Mouse (Mus musculus) liver, embryonic 13.5 days (tissue): ENCODE measurements around the gene Ccdc172. TPM values are rescaled to one million over a fixed set of nuclear protein-coding genes. Genes with fewer than 3 reads are reported as not detected.

Source experiments
- ATAC-seq: fragments of 200-750 bp; cut with Nextera tagmentation; 2 replicates; pipeline ENCODE4 v1.8.0; 2017; ENCODE audit warnings: low read depth, mild to moderate bottlenecking, moderate number of reproducible peaks, moderate library complexity
- DNase-seq: peaks from one replicate; pipeline ENCODE4 v3.0.0; 2022
- H3K27ac ChIP-seq: fragments of 300-500 bp; sonication (generic); 2 replicates; pipeline ENCODE4 v1.5.1; 2015; ENCODE audit warnings: moderate library complexity, mild to moderate bottlenecking, inconsistent platforms
- H3K27me3 ChIP-seq: fragments of 300-500 bp; sonication (generic); 2 replicates; pipeline ENCODE4 v1.6.1; 2015; ENCODE audit warnings: mild to moderate bottlenecking, inconsistent platforms
- H3K36me3 ChIP-seq: fragments of 300-500 bp; sonication (generic); 2 replicates; pipeline ENCODE4 v1.6.1; 2015; ENCODE audit warnings: mild to moderate bottlenecking, inconsistent platforms
- H3K4me1 ChIP-seq: fragments of 300-500 bp; sonication (generic); replicated peaks from 2 replicates; pipeline ENCODE4 v1.6.1; 2015; ENCODE audit warnings: inconsistent platforms
- H3K4me2 ChIP-seq: fragments of 300-500 bp; sonication (generic); 2 replicates; pipeline ENCODE4 v1.6.1; 2015; ENCODE audit warnings: inconsistent platforms, mild to moderate bottlenecking, moderate library complexity
- H3K4me3 ChIP-seq: fragments of 300-500 bp; sonication (generic); replicated peaks from 2 replicates; pipeline ENCODE4 v1.5.1; 2015; ENCODE audit warnings: mild to moderate bottlenecking, inconsistent platforms
- H3K9ac ChIP-seq: fragments of 300-500 bp; sonication (generic); 2 replicates; pipeline ENCODE4 v1.6.1; 2015; ENCODE audit warnings: mild to moderate bottlenecking, inconsistent platforms
- H3K9me3 ChIP-seq: fragments of 300-500 bp; sonication (generic); replicated peaks from 2 replicates; pipeline ENCODE4 v1.6.1; 2016; ENCODE audit warnings: inconsistent platforms
- WGBS: fragments of 180-500 bp; shearing (Covaris S2); methylation state at CpG from one replicate; pipeline ENCODE4 v1.1.7; 2015; ENCODE audit not compliant: insufficient replicate concordance; 5-methylcytosine and 5-hydroxymethylcytosine counted together
- polyA plus RNA-seq: library from polyadenylated mRNA; unstranded; fragments of >200 nt; fragmentation: Nextera tagmentation; extraction: Ambion mirVana; gene quantifications from 2 replicates; pipeline ENCODE4 v1.2.1, GENCODE M21; 2015

Ccdc172 gene
- polyA plus RNA-seq, 1 experiment from 2014 or later: not detected

GRCm38 (mm10) chr19:58572429-58573071 lies 60.8 kb downstream of the Ccdc172 start:
- H3K27ac ChIP-seq: no peak overlapping the region
- ATAC-seq: no peak
- H3K4me2 ChIP-seq: no peak overlapping the region
- 49% methylated on average over 11 of the region's 11 CpGs for WGBS
- no peak overlapping the region for H3K4me3 ChIP-seq
- DNase-seq: no peak
- H3K4me1 ChIP-seq: no peaks in the 10 kb centered on the region
- H3K9me3 ChIP-seq: no peaks in the 10 kb centered on the region
- no peak overlapping the region for H3K9ac ChIP-seq
- H3K36me3 ChIP-seq: no peaks in the 10 kb centered on the region
- H3K27me3 ChIP-seq: no peaks in the 10 kb centered on the region

GRCm38 (mm10) chr19:58573072-58573438 lies 61.3 kb downstream of the Ccdc172 start:
- H3K4me2 ChIP-seq: no peak overlapping the region
- H3K27me3 ChIP-seq: no peaks in the 10 kb centered on the region
- H3K36me3 ChIP-seq: no peaks in the 10 kb centered on the region
- H3K4me1 ChIP-seq: no peaks in the 10 kb centered on the region
- no peak overlapping the region for H3K27ac ChIP-seq
- 60% methylated on average over 3 of the region's 3 CpGs for WGBS
- no peak overlapping the region for H3K9ac ChIP-seq
- H3K4me3 ChIP-seq: no peak overlapping the region
- ATAC-seq (no peak), DNase-seq (no peak)
- no peaks in the 10 kb centered on the region for H3K9me3 ChIP-seq

- DNase-seq (no peak), ATAC-seq (no peak)
- Histone ChIP-seq H3K27me3 (no peaks in the 10 kb centered on the region), H3K36me3 (no peaks in the 10 kb centered on the region), H3K4me2 (no peak overlapping the region), H3K4me3 (no peak overlapping the region), H3K9ac (no peak overlapping the region), H3K27ac (no peak overlapping the region), H3K4me1 (no peaks in the 10 kb centered on the region), H3K9me3 (no peaks in the 10 kb centered on the region)
- WGBS: 71% methylated on average over 7 of the region's 7 CpGs
These were observed 70.2 kb downstream of the Ccdc172 start for GRCm38 (mm10) chr19:58582018-58582417.

GRCm38 (mm10) chr19:58582956-58583355 lies 71.2 kb downstream of the Ccdc172 start:
- Histone ChIP-seq H3K9ac (no peak overlapping the region), H3K36me3 (no peaks in the 10 kb centered on the region), H3K9me3 (no peaks in the 10 kb centered on the region), H3K4me2 (no peak overlapping the region), H3K4me1 (no peaks in the 10 kb centered on the region), H3K27me3 (no peaks in the 10 kb centered on the region), H3K4me3 (no peak overlapping the region), H3K27ac (no peak overlapping the region)
- 65% methylated on average over 5 of the region's 5 CpGs for WGBS
- ATAC-seq: no peak
- DNase-seq: no peak

- H3K9ac ChIP-seq: no peak overlapping the region
- ATAC-seq: no peak
- no peak overlapping the region for H3K4me2 ChIP-seq
- DNase-seq: no peak
- no peak overlapping the region for H3K4me3 ChIP-seq
- H3K27ac ChIP-seq: no peak overlapping the region
- H3K9me3 ChIP-seq: no peaks in the 10 kb centered on the region
- H3K27me3 ChIP-seq: no peaks in the 10 kb centered on the region
- no peaks in the 10 kb centered on the region for H3K36me3 ChIP-seq
- WGBS: 38% methylated on average over 2 of the region's 2 CpGs
- H3K4me1 ChIP-seq: no peaks in the 10 kb centered on the region
These were observed 74.3 kb downstream of the Ccdc172 start for GRCm38 (mm10) chr19:58586046-58586445.

- 61% methylated on average over 6 of the region's 6 CpGs for WGBS
- Histone ChIP-seq H3K4me3 (no peak overlapping the region), H3K27ac (no peak overlapping the region), H3K9ac (no peak overlapping the region), H3K4me1 (no peaks in the 10 kb centered on the region), H3K27me3 (no peaks in the 10 kb centered on the region), H3K36me3 (no peaks in the 10 kb centered on the region), H3K9me3 (peaks cover 12% of the 10 kb centered on the region; the same call in 1 of the 2 replicates), H3K4me2 (no peak overlapping the region)
- ATAC-seq (no peak), DNase-seq (no peak)
These were observed 78.6 kb downstream of the Ccdc172 start for GRCm38 (mm10) chr19:58590251-58590936.

GRCm38 (mm10) chr19:58600381-58600780 lies 88.6 kb downstream of the Ccdc172 start:
- ATAC-seq: no peak
- Histone ChIP-seq H3K4me3 (no peak overlapping the region), H3K27ac (no peak overlapping the region), H3K9me3 (peaks cover 6% of the 10 kb centered on the region), H3K9ac (no peak overlapping the region), H3K36me3 (no peaks in the 10 kb centered on the region), H3K4me2 (no peak overlapping the region), H3K27me3 (no peaks in the 10 kb centered on the region), H3K4me1 (no peaks in the 10 kb centered on the region)
- WGBS: 65% methylated on average over 5 of the region's 5 CpGs
- no peak for DNase-seq

Other genes with a start within 250 kb of the Ccdc172 start
- gene Gfra1, start 56.1 kb upstream of the Ccdc172 start, polyA plus RNA-seq: 5.8 and 7.3 TPM in 2 replicates
- gene Pnlip, start 140.5 kb downstream of the Ccdc172 start, polyA plus RNA-seq: not detected in 2 replicates
- 39.9 and 46.6 TPM in 2 replicates for gene Pnliprp1, start 216.9 kb downstream of the Ccdc172 start, polyA plus RNA-seq
- 5.3 and 6.4 TPM in 2 replicates for gene Pnliprp2, start 247.7 kb downstream of the Ccdc172 start, polyA plus RNA-seq